Mouse (Mus musculus) C2C12 (cell line): Measurements from ENCODE around the gene Rgs5. TPM values are rescaled to one million over a fixed set of nuclear protein-coding genes. Genes with fewer than 3 reads are reported as not detected.

ENCODE experiments used
- H3K27me3 ChIP-seq: one replicate; pipeline ENCODE4 v1.6.1; 2011; ENCODE audit not compliant: control insufficient read depth, insufficient read depth, insufficient read length
- H3K36me3 ChIP-seq: one replicate; pipeline ENCODE4 v1.6.1; 2011; ENCODE audit not compliant: control insufficient read depth, insufficient read depth
- H3K4me3 ChIP-seq: one replicate; pipeline ENCODE4 v1.5.1; 2011; ENCODE audit warnings: mild to moderate bottlenecking, control low read depth; ENCODE audit not compliant: poor library complexity, insufficient read depth, severe bottlenecking
- H3K79me2 ChIP-seq: one replicate; pipeline ENCODE4 v1.6.1; 2011; ENCODE audit not compliant: control insufficient read depth, insufficient read depth
- H3K79me3 ChIP-seq: one replicate; pipeline ENCODE4 v1.6.1; 2011; ENCODE audit warnings: low read depth, control low read depth
- H3ac ChIP-seq: one replicate; pipeline ENCODE3; 2011; ENCODE audit warnings: low read depth; ENCODE audit not compliant: control insufficient read depth, insufficient read length
- CEBPB ChIP-seq: IDR thresholded peaks from one replicate; pipeline ENCODE4 v1.6.1; 2011; ENCODE audit warnings: low read depth, mild to moderate bottlenecking, control low read depth, moderate library complexity
- CTCF ChIP-seq: IDR thresholded peaks from one replicate; pipeline ENCODE4 v1.5.1; 2011; ENCODE audit not compliant: control insufficient read depth, insufficient read depth, insufficient read length
- FOSL1 ChIP-seq: IDR thresholded peaks from one replicate; pipeline ENCODE4 v1.8.0; 2011; ENCODE audit warnings: mild to moderate bottlenecking, low read length; ENCODE audit not compliant: poor library complexity, insufficient read depth, severe bottlenecking
- MAX ChIP-seq: IDR thresholded peaks from one replicate; pipeline ENCODE4 v1.6.1; 2011; ENCODE audit warnings: mild to moderate bottlenecking, control low read depth
- MYOD1 ChIP-seq: IDR thresholded peaks from one replicate; pipeline ENCODE4 v1.6.1; 2011; ENCODE audit warnings: low read depth; ENCODE audit not compliant: control insufficient read depth, insufficient read length
- MYOG ChIP-seq: IDR thresholded peaks from one replicate; pipeline ENCODE4 v1.6.1; 2011; ENCODE audit not compliant: control insufficient read depth, insufficient read length; ENCODE audit errors: extremely low read depth
- USF1 ChIP-seq: IDR thresholded peaks from one replicate; pipeline ENCODE4 v1.6.1; 2011; ENCODE audit warnings: low read depth, mild to moderate bottlenecking, control low read depth, moderate library complexity
- polyA plus RNA-seq: library from polyadenylated mRNA; unstranded; fragments of >200 nt; fragmentation: generic; extraction: Trizol; gene quantifications from one replicate; pipeline ENCODE4 v1.2.1, GENCODE M21; 2012; ENCODE audit warnings: missing spikeins

Rgs5 gene
- polyA plus RNA-seq, 1 experiment, result 0.08 TPM

DNA sequence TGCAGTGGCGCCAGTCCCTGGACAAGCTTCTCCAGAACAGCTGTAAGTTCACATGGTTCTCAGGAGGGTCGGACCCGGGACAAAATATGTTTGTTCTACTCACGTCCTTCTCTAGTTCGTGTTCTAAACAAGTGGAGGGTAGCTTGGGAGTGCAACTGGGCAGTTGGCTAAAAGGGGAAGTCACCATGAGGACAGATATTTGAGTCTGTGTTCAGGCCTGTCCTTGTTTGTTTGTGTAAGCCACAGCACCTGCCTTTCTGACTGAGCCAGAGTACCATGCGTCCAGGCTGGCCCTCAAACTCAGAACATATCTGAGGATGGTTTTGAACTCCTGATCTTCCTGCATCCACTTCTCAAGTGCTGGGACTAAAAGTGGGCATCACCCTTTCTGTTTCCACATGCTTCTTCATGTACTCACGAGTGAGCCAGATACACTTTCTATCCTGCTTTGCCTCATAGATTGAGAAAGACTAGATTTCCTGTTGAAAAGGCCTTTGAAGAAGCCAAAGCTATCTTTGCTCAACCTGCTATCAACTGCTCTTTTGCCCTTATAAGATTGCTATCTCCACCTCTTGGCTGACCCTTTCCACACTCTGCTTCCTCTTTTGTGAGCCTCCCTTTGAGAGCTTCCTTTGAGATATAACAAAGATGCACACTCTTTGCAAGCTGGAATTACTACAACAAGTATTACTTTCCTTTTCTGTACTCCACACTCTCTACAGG lies 27.6 kb downstream of the Rgs5 start:
- Histone ChIP-seq H3K27me3 (no peaks in the 10 kb centered on the region), H3ac (no peak overlapping the region), H3K4me3 (no peak overlapping the region), H3K79me3 (no peaks in the 10 kb centered on the region), H3K79me2 (no peaks in the 10 kb centered on the region), H3K36me3 (no peaks in the 10 kb centered on the region)
- TF ChIP-seq USF1 (no peak), FOSL1 (no peak), CEBPB (no peak), MYOD1 (no peak), MYOG (no peak), CTCF (no peak), MAX (no peak)

DNA sequence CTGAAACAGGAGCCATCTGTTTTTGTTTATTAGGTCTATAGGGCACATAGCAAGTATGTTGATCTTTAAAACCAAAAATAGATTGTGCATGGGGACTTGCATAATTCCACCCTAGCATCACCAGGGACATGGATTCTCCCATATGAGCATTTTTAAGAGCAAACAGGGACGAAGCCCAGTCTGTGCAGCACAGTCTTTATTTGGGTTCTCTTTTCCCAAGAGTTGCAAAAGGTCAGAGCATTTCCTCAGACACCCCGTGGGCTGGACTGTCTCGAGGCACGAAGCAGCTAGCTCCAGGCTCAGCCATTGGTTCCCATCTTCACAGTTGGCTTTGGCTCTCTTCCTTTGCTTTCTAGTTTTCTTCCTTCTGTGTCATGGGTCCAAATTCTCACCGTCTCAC lies 30.0 kb downstream of the Rgs5 start:
- H3K79me3 ChIP-seq, result no peaks in the 10 kb centered on the region
- no peak overlapping the region for H3ac ChIP-seq
- no peak for TF ChIP-seq FOSL1
- TF ChIP-seq USF1, result no peak
- TF ChIP-seq CTCF, result no peak
- TF ChIP-seq MYOD1, result no peak
- TF ChIP-seq MYOG, result no peak
- H3K79me2 ChIP-seq, result no peaks in the 10 kb centered on the region
- H3K36me3 ChIP-seq, result no peaks in the 10 kb centered on the region
- no peaks in the 10 kb centered on the region for H3K27me3 ChIP-seq
- H3K4me3 ChIP-seq, result no peak overlapping the region

GRCm38 (mm10) chr1:169693040-169693439 lies 37.7 kb downstream of the Rgs5 start:
- Histone ChIP-seq H3K79me3 (no peaks in the 10 kb centered on the region), H3ac (no peak overlapping the region), H3K4me3 (no peak overlapping the region), H3K79me2 (no peaks in the 10 kb centered on the region), H3K27me3 (no peaks in the 10 kb centered on the region), H3K36me3 (no peaks in the 10 kb centered on the region)
- TF ChIP-seq MAX (no peak), USF1 (no peak), CEBPB (no peak), MYOG (no peak), FOSL1 (no peak), MYOD1 (no peak), CTCF (no peak)

DNA sequence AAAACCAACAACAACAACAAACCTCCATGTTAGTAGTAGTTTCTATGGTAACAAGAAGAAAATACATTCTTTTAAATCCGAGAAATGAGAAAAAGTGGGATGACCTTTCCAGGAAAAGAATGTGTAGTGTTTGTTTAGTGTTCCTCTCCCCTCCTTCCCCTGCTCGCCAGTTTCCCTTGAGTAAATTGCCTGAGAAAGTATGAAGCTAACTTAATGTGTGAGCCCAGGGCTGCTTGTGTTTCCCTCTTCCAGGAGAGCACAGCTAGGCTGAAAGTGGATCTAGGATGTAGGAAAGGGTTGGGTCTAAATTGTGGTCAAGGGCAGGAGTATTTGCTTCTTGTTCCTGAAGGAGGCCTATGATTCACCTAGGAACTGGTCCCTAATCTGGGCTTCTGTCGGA lies 38.2 kb downstream of the Rgs5 start:
- Histone ChIP-seq H3ac (no peak overlapping the region), H3K79me2 (no peaks in the 10 kb centered on the region), H3K27me3 (no peaks in the 10 kb centered on the region), H3K36me3 (no peaks in the 10 kb centered on the region), H3K4me3 (no peak overlapping the region), H3K79me3 (no peaks in the 10 kb centered on the region)
- TF ChIP-seq MYOG (no peak), MAX (no peak), USF1 (no peak), CTCF (no peak), FOSL1 (no peak), CEBPB (no peak), MYOD1 (no peak)

- Histone ChIP-seq H3ac (no peak overlapping the region), H3K79me3 (no peaks in the 10 kb centered on the region), H3K4me3 (no peak overlapping the region), H3K36me3 (no peaks in the 10 kb centered on the region), H3K79me2 (no peaks in the 10 kb centered on the region), H3K27me3 (no peaks in the 10 kb centered on the region)
- TF ChIP-seq FOSL1 (peak; percentile 14), CEBPB (no peak)
Measured at GRCm38 (mm10) chr1:169695356-169695755, 40.1 kb downstream of the Rgs5 start.

GRCm38 (mm10) chr1:169697236-169697635 lies 41.9 kb downstream of the Rgs5 start:
- TF ChIP-seq MYOG, result no peak
- no peak for TF ChIP-seq CEBPB
- no peak for TF ChIP-seq MYOD1
- no peak for TF ChIP-seq MAX
- TF ChIP-seq USF1, result no peak
- no peak for TF ChIP-seq FOSL1
- TF ChIP-seq CTCF, result no peak

More at GRCm38 (mm10) chr1:169697236-169697635, 41.9 kb downstream of the Rgs5 start:
- no peaks in the 10 kb centered on the region for H3K79me3 ChIP-seq
- H3K27me3 ChIP-seq, result no peaks in the 10 kb centered on the region
- H3K36me3 ChIP-seq, result no peaks in the 10 kb centered on the region
- no peaks in the 10 kb centered on the region for H3K79me2 ChIP-seq
- no peak overlapping the region for H3ac ChIP-seq
- H3K4me3 ChIP-seq, result no peak overlapping the region
